Mouse (Mus musculus) ES-E14 (cell line): ENCODE results near the gene Asb5.

Source experiments
- CHD2 ChIP-seq: IDR thresholded peaks from 2 replicates; pipeline ENCODE4 v1.6.1; 2014; ENCODE audit warnings: mild to moderate bottlenecking, low read depth, low read length, inconsistent platforms
- HCFC1 ChIP-seq: IDR thresholded peaks from 2 replicates; pipeline ENCODE4 v1.6.1; 2012; ENCODE audit warnings: low read length, inconsistent platforms, borderline replicate concordance; ENCODE audit not compliant: insufficient read depth
- MAFK ChIP-seq: IDR thresholded peaks from 2 replicates; pipeline ENCODE4 v1.6.1; 2014; ENCODE audit warnings: mild to moderate bottlenecking, low read depth, low read length, inconsistent platforms; ENCODE audit not compliant: insufficient read depth
- ZC3H11A ChIP-seq: IDR thresholded peaks from 2 replicates; pipeline ENCODE4 v1.6.1; 2012; ENCODE audit warnings: low read depth, mild to moderate bottlenecking, inconsistent platforms, low read length, borderline replicate concordance
- ZNF384 ChIP-seq: IDR thresholded peaks from 2 replicates; pipeline ENCODE4 v1.6.1; 2012; ENCODE audit warnings: low read depth, low read length, inconsistent platforms

DNA sequence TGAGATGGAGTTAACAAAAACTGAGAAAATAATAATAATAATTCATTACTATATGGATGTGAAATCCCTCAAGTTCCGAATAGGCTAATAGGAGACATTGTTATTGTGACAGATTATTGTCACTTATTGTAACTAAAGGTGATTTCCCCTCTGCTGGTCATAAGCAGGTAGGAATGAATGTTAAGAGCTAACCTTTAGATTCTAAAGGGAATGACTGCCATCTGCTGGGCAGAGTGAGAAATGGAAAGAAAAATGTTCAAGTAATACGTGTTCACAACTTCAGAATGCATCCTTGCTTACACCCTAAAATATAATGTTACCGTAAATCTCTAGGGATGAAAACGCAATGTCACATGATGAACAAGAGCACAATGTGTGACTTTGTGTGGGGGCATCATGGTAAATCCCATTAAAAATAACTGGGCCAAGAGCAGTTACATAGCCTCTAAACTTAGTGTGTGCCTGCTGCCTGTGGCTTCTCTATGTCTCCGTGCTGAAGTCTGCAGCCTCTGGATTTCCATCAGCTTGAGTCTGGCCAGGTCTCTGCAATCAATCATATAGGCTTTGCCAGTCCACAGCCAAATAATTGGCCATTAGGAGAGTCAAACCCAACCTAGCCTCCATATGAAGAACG, 38.2 kb upstream of the Asb5 start:
- TF ChIP-seq ZC3H11A (peak; percentile 58; the same call in 1 of the 2 replicates), ZNF384 (no peak), MAFK (no peak), HCFC1 (no peak), CHD2 (no peak)
